Mouse (Mus musculus): ENCODE results near the gene Hist2h2be.

GRCm38 (mm10) chr3:96257190-96257589 is 36.3 kb downstream of the Hist2h2be start:
- TF ChIP-seq CTCF (IDR thresholded peaks at IDR 0.05) (no peak), EP300 (IDR thresholded peaks at IDR 0.05; ENCODE audit: insufficient read depth, low read depth, low read length) (no peak), POLR2A (IDR thresholded peaks at IDR 0.05; ENCODE audit: insufficient read depth, low read depth, low read length) (no peak)
